Mouse (Mus musculus) large intestine, adult 2 months (tissue): Measurements from ENCODE around the gene AF067061. TPM values are rescaled to one million over a fixed set of nuclear protein-coding genes. Genes with fewer than 3 reads are reported as not detected.

ENCODE experiments used
- polyA plus RNA-seq: library from polyadenylated mRNA; depleted of rRNA; stranded (reverse); fragments of >200 nt; gene quantifications from 2 replicates; pipeline ENCODE4 v1.2.3, GENCODE M21; 2012; rRNA removed

Gene AF067061
- polyA plus RNA-seq, 1 experiment, result not detected

Other genes starting within 250 kb of the AF067061 start
- gene Gm36079, start 236.1 kb upstream of the AF067061 start, polyA plus RNA-seq, result not detected in 2 replicates
- 0.21 and 0.27 TPM in 2 replicates for gene Gm21188, start 210.9 kb upstream of the AF067061 start, polyA plus RNA-seq
- not detected in 2 replicates for gene Gm20767, start 122.9 kb upstream of the AF067061 start, polyA plus RNA-seq
- gene Gm21818, start 90.7 kb upstream of the AF067061 start, polyA plus RNA-seq, result not detected in 2 replicates
- gene Gm21762, start 47.2 kb upstream of the AF067061 start, polyA plus RNA-seq, result 0.93 TPM in 1 of 2 replicates, not detected in the other
- not detected in 2 replicates for gene Gm21731, start 24.0 kb upstream of the AF067061 start, polyA plus RNA-seq
- gene BC147527, start 37.3 kb downstream of the AF067061 start, polyA plus RNA-seq, result 0.26 and 0.64 TPM in 2 replicates
- gene Tcstv3, start 53.8 kb downstream of the AF067061 start, polyA plus RNA-seq, result not detected in 2 replicates